ENCODE assay signal across 8 mouse cellular contexts in genomic region chr2:34801516-34802482, GRCm38 (mm10). TPM values are rescaled to one million over a fixed set of nuclear protein-coding genes. Genes with fewer than 3 reads are reported as not detected.
A peak's percentile ranks its signal among the peaks of the same experiment; 100 is the strongest.
DNase-seq lines count a peak whose midpoint lies in the region; ATAC-seq and TF ChIP-seq lines count a peak whose summit lies in the region.

No protein-coding gene starts in this region.

- no peaks in the 10 kb centered on the region for H3K27me3 ChIP-seq in embryonic facial prominence, embryonic 15.5 days
- H3K27me3 ChIP-seq in limb, embryonic 14.5 days (ENCODE audit: control insufficient read depth, insufficient read depth, low read length): no peaks in the 10 kb centered on the region
- no peaks in the 10 kb centered on the region for H3K27me3 ChIP-seq in midbrain, postnatal 0 days (ENCODE audit: insufficient read depth, low read length)

- peak overlapping the region; percentile 85 for H3K9ac ChIP-seq in embryonic facial prominence, embryonic 15.5 days
- peak overlapping the region; percentile 83 for H3K9ac ChIP-seq in limb, embryonic 14.5 days (ENCODE audit: low read depth, low read length, severe bottlenecking)
- H3K9ac ChIP-seq in midbrain, postnatal 0 days (replicated peaks; ENCODE audit: low read length, poor library complexity, severe bottlenecking): peak overlapping the region; percentile 70

- no peaks in the 10 kb centered on the region for H3K9me3 ChIP-seq in embryonic facial prominence, embryonic 15.5 days (replicated peaks)
- H3K9me3 ChIP-seq in limb, embryonic 14.5 days (ENCODE audit: control insufficient read depth, low read length): no peaks in the 10 kb centered on the region
- no peaks in the 10 kb centered on the region for H3K9me3 ChIP-seq in midbrain, postnatal 0 days (ENCODE audit: low read length)

- peak overlapping the region; percentile 42 for H3K4me2 ChIP-seq in embryonic facial prominence, embryonic 15.5 days (replicated peaks)
- peak overlapping the region; percentile 42 for H3K4me2 ChIP-seq in limb, embryonic 14.5 days (replicated peaks; ENCODE audit: low read depth, low read length, severe bottlenecking)
- H3K4me2 ChIP-seq in midbrain, postnatal 0 days (ENCODE audit: low read depth, low read length, poor library complexity, severe bottlenecking): peak overlapping the region; percentile 28; the same call in 1 of the 2 replicates

- peak; percentile 95 for TF ChIP-seq POLR2A in bone marrow, adult 2 months (IDR thresholded peaks at IDR 0.05; ENCODE audit: borderline replicate concordance, control insufficient read depth, low read depth, low read length)
- peak; percentile 91; the same call in 1 of the 2 replicates for TF ChIP-seq POLR2A in limb, embryonic 14.5 days (IDR thresholded peaks at IDR 0.05; ENCODE audit: borderline replicate concordance, extremely low read depth, insufficient read depth, insufficient read length)

- peak; percentile 97 for ATAC-seq in embryonic facial prominence, embryonic 15.5 days (ENCODE audit: insufficient number of reproducible peaks, low FRiP score, low TSS enrichment, low read depth)
- peak; percentile 97 for ATAC-seq in limb, embryonic 14.5 days (ENCODE audit: low FRiP score, low read depth)
- peak; percentile 97 for ATAC-seq in midbrain, postnatal 0 days (ENCODE audit: low FRiP score)

- H3K36me3 ChIP-seq in embryonic facial prominence, embryonic 15.5 days: peaks cover 13% of the 10 kb centered on the region; the same call in 1 of the 2 replicates
- peaks cover 12% of the 10 kb centered on the region for H3K36me3 ChIP-seq in limb, embryonic 14.5 days (ENCODE audit: control insufficient read depth, insufficient read depth, low read length)
- H3K36me3 ChIP-seq in midbrain, postnatal 0 days (ENCODE audit: insufficient read depth, low read length): peaks cover 8% of the 10 kb centered on the region; the same call in 1 of the 2 replicates

- no peaks in the 10 kb centered on the region; the same call in none of the 2 replicates for H3K4me1 ChIP-seq in bone marrow, adult 2 months (ENCODE audit: control insufficient read depth, insufficient read depth, low read length)
- peaks cover 29% of the 10 kb centered on the region for H3K4me1 ChIP-seq in embryonic facial prominence, embryonic 15.5 days
- H3K4me1 ChIP-seq in limb, embryonic 14.5 days (ENCODE audit: control insufficient read depth, insufficient read depth, low read length): peaks cover 11% of the 10 kb centered on the region
- H3K4me1 ChIP-seq in midbrain, postnatal 0 days (ENCODE audit: insufficient read depth, low read length): peaks cover 5% of the 10 kb centered on the region

- peak; percentile 100 for DNase-seq in 416B (ENCODE audit: low read depth)
- peak; percentile 97 for DNase-seq in heart, adult 8-10 months (ENCODE audit: low spot score)
- peak; percentile 99 for DNase-seq in kidney, adult 9 months
- peak; percentile 99 for DNase-seq in limb, embryonic 14.5 days (ENCODE audit: low spot score)
- peak; percentile 100 for DNase-seq in midbrain, postnatal 0 days (ENCODE audit: low spot score)
- DNase-seq in spleen, postnatal 14 days (ENCODE audit: low spot score in 2 of 2): peak; percentile 91 to 93

- 8% methylated on average over 39 of the region's 39 CpGs for WGBS in bone marrow, adult 2 months
- 4% methylated on average over 39 of the region's 39 CpGs for WGBS in embryonic facial prominence, embryonic 15.5 days
- 6% methylated on average over 39 of the region's 39 CpGs for WGBS in limb, embryonic 14.5 days
- WGBS in midbrain, postnatal 0 days: 5% methylated on average over 39 of the region's 39 CpGs

- peak overlapping the region; percentile 94 for H3K27ac ChIP-seq in bone marrow, adult 2 months (ENCODE audit: control insufficient read depth, insufficient read depth, low read depth, low read length, poor library complexity)
- peak overlapping the region; percentile 94 for H3K27ac ChIP-seq in embryonic facial prominence, embryonic 15.5 days (replicated peaks)
- H3K27ac ChIP-seq in limb, embryonic 14.5 days (replicated peaks; ENCODE audit: low read depth, low read length): peak overlapping the region; percentile 87
- peak overlapping the region; percentile 90 for H3K27ac ChIP-seq in midbrain, postnatal 0 days (ENCODE audit: low read depth, low read length)

- H3K4me3 ChIP-seq in bone marrow, adult 2 months (replicated peaks; ENCODE audit: control insufficient read depth, low read depth, low read length): peak overlapping the region; percentile 91
- peak overlapping the region; percentile 70 for H3K4me3 ChIP-seq in embryonic facial prominence, embryonic 15.5 days (replicated peaks)
- peak overlapping the region; percentile 62 for H3K4me3 ChIP-seq in limb, embryonic 14.5 days (replicated peaks; ENCODE audit: low read length)
- peak overlapping the region; percentile 61 for H3K4me3 ChIP-seq in midbrain, postnatal 0 days (ENCODE audit: low read depth, low read length)

- TF ChIP-seq CTCF in bone marrow, adult 2 months (IDR thresholded peaks at IDR 0.05; ENCODE audit: control insufficient read depth, insufficient read depth, low read length): no peak
- peak; percentile 48 for TF ChIP-seq CTCF in midbrain, postnatal 0 days (IDR thresholded peaks at IDR 0.05)

RNA-seq across cellular contexts. Expression of gene Rabepk, which starts 2.1 kb away (rescaled TPM):
- polyA plus RNA-seq in bone marrow, adult 2 months (2011; ENCODE audit: insufficient read depth, insufficient read length, low replicate concordance, missing spikeins): 16.6 and 22.5 TPM in 2 replicates
- 38.9 and 41.0 TPM in 2 replicates for polyA plus RNA-seq in embryonic facial prominence, embryonic 15.5 days (2015; fragmentation: Nextera tagmentation; extraction: Ambion mirVana)
- total RNA-seq in heart, adult 8-10 months (2022): 10 to 100 TPM; 10.2 to 14.5 (median 11.3) TPM
- polyA plus RNA-seq in limb, embryonic 14.5 days (2012; rRNA removed): 30.1 and 35.7 TPM in 2 replicates
- 41.8 and 42.8 TPM in 2 replicates for polyA plus RNA-seq in limb, embryonic 14.5 days (2014; fragmentation: Nextera tagmentation; extraction: Ambion mirVana)
- 14.3 and 19.2 TPM in 2 replicates for total RNA-seq in midbrain, postnatal 0 days (2014; rRNA removed)
- 23.2 and 23.7 TPM in 2 replicates for polyA plus RNA-seq in midbrain, postnatal 0 days (2015; fragmentation: Nextera tagmentation; extraction: Ambion mirVana)

RNA-seq across cellular contexts. Expression of gene Fbxw2, which starts 24.3 kb away (rescaled TPM):
- 37.9 and 39.2 TPM in 2 replicates for polyA plus RNA-seq in bone marrow, adult 2 months (2011; ENCODE audit: insufficient read depth, insufficient read length, low replicate concordance, missing spikeins)
- 90.4 and 95.6 TPM in 2 replicates for polyA plus RNA-seq in embryonic facial prominence, embryonic 15.5 days (2015; fragmentation: Nextera tagmentation; extraction: Ambion mirVana)
- total RNA-seq in heart, adult 8-10 months (2022): 10 to 100 TPM; 41.3 to 48.6 (median 45.1) TPM
- polyA plus RNA-seq in limb, embryonic 14.5 days (2012; rRNA removed): 55.1 and 57.8 TPM in 2 replicates
- 68.3 and 83.9 TPM in 2 replicates for polyA plus RNA-seq in limb, embryonic 14.5 days (2014; fragmentation: Nextera tagmentation; extraction: Ambion mirVana)
- total RNA-seq in midbrain, postnatal 0 days (2014; rRNA removed): 124 and 133 TPM in 2 replicates
- 115 and 122 TPM in 2 replicates for polyA plus RNA-seq in midbrain, postnatal 0 days (2015; fragmentation: Nextera tagmentation; extraction: Ambion mirVana)

RNA-seq across cellular contexts. Expression of gene Hspa5, which starts 30.0 kb away (rescaled TPM):
- polyA plus RNA-seq in bone marrow, adult 2 months (2011; ENCODE audit: insufficient read depth, insufficient read length, low replicate concordance, missing spikeins): 114 and 246 TPM in 2 replicates
- 771 and 838 TPM in 2 replicates for polyA plus RNA-seq in embryonic facial prominence, embryonic 15.5 days (2015; fragmentation: Nextera tagmentation; extraction: Ambion mirVana)
- total RNA-seq in heart, adult 8-10 months (2022): 100 to 1,000 TPM; 590 to 816 (median 680) TPM
- polyA plus RNA-seq in limb, embryonic 14.5 days (2012; rRNA removed): 780 and 914 TPM in 2 replicates
- 756 and 840 TPM in 2 replicates for polyA plus RNA-seq in limb, embryonic 14.5 days (2014; fragmentation: Nextera tagmentation; extraction: Ambion mirVana)
- total RNA-seq in midbrain, postnatal 0 days (2014; rRNA removed): 194 and 214 TPM in 2 replicates
- polyA plus RNA-seq in midbrain, postnatal 0 days (2015; fragmentation: Nextera tagmentation; extraction: Ambion mirVana): 305 and 331 TPM in 2 replicates

RNA-seq across cellular contexts. Expression of gene Gm34653, which starts 31.0 kb away (rescaled TPM):
- polyA plus RNA-seq in bone marrow, adult 2 months (2011; ENCODE audit: insufficient read depth, insufficient read length, low replicate concordance, missing spikeins): not detected in 2 replicates
- 0.20 and 0.39 TPM in 2 replicates for polyA plus RNA-seq in embryonic facial prominence, embryonic 15.5 days (2015; fragmentation: Nextera tagmentation; extraction: Ambion mirVana)
- not detected for total RNA-seq in heart, adult 8-10 months (2022)
- polyA plus RNA-seq in limb, embryonic 14.5 days (2012; rRNA removed): 0.04 and 0.05 TPM in 2 replicates
- polyA plus RNA-seq in limb, embryonic 14.5 days (2014; fragmentation: Nextera tagmentation; extraction: Ambion mirVana): not detected in 2 replicates
- 2.0 TPM in 1 of 2 replicates, not detected in the other for total RNA-seq in midbrain, postnatal 0 days (2014; rRNA removed)
- polyA plus RNA-seq in midbrain, postnatal 0 days (2015; fragmentation: Nextera tagmentation; extraction: Ambion mirVana): 0.12 TPM in 1 of 2 replicates, not detected in the other

RNA-seq across cellular contexts. Expression of gene Gapvd1, which starts 46.8 kb away (rescaled TPM):
- 41.6 and 42.5 TPM in 2 replicates for polyA plus RNA-seq in bone marrow, adult 2 months (2011; ENCODE audit: insufficient read depth, insufficient read length, low replicate concordance, missing spikeins)
- polyA plus RNA-seq in embryonic facial prominence, embryonic 15.5 days (2015; fragmentation: Nextera tagmentation; extraction: Ambion mirVana): 79.7 and 80.3 TPM in 2 replicates
- total RNA-seq in heart, adult 8-10 months (2022): 10 to 100 TPM; 35.0 to 38.9 (median 37.2) TPM
- polyA plus RNA-seq in limb, embryonic 14.5 days (2012; rRNA removed): 41.4 and 42.2 TPM in 2 replicates
- polyA plus RNA-seq in limb, embryonic 14.5 days (2014; fragmentation: Nextera tagmentation; extraction: Ambion mirVana): 84.2 and 87.7 TPM in 2 replicates
- total RNA-seq in midbrain, postnatal 0 days (2014; rRNA removed): 89.2 and 107 TPM in 2 replicates
- 74.4 and 87.9 TPM in 2 replicates for polyA plus RNA-seq in midbrain, postnatal 0 days (2015; fragmentation: Nextera tagmentation; extraction: Ambion mirVana)

Comparison
In these comparisons a context has a peak if more than half of its experiments do, and no peak if none do; other contexts are left out.
1. Peak in every context shown above with its lines: DNase-seq, ATAC-seq, H3K4me3 ChIP-seq and H3K27ac ChIP-seq.